Mouse (Mus musculus) frontal cortex, postnatal 25 days (tissue): Measurements from ENCODE around the gene Slc7a1.
A peak's percentile ranks its signal among the peaks of the same experiment; 100 is the strongest.

Source experiments
- DNase-seq, 2 experiments: peaks; one replicate each; pipeline ENCODE4 v3.0.0; 2022; ENCODE audit warnings: low spot score in 2 of 2

Slc7a1 gene

GRCm38 (mm10) chr5:148399660-148400443, at the start of gene Slc7a1:
TSS of gene Slc7a1 (minus strand) at chr5:148399904.
- DNase-seq: peak; percentile 69 to 77

DNA sequence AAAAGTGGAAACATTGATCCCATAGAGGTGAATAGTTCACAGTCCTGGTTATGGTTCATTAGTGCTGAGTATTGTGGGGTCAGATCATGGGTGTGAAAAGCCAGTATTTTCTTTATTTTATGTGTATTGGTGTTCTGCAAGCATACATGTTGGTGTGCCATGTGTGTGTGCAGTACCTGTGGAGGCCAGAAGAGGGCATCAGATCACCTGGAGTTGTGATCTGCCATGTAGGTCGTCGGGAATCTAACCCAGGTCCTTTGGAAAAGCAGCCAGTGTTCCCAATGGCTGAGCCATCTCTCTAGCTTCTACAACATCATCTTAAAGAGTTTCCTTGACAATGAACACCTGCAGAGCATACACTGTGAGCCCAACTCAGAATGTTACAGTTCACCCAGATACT, 45.3 kb upstream of the Slc7a1 start:
- no peak for DNase-seq

DNA sequence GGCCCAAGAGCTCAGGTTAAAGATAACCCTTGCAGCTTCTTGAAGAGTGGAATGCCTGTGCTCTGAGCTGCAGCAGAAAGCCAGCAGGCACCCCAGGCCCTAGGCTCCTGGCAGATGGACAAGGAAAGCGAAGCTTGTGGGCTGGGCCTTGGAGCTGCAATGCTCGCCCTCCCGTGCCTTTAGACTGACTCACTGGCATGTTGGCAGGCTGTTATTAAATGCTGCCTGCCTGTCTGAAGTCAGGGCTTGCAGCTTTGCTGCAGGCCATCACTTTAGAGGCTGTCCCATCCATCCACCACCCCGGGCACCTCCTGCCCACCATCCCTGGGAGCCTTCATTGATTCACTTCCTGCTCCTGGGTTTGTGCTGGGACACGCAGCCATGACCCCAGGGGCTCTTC, 44.0 kb upstream of the Slc7a1 start:
- DNase-seq: no peak

DNA sequence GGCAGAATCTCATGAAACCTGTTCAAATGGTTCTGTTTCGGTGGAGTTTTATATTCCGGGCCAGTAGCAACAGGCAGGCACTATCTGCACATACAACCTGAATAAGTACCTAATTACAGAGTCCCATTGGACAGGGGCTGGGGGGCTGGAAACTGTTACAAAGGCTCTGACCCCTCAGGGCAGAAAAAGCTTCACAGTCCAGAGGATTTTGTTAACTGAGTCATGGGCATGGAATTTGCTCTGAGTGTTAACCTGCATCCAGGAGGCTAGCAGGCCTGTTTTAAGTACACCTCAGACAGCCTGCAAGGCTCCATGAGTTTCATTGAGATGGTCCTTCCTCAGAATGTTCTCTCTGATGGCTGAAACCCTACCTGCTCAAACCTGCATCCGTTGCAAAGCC, 36.0 kb upstream of the Slc7a1 start:
- no peak for DNase-seq

DNA sequence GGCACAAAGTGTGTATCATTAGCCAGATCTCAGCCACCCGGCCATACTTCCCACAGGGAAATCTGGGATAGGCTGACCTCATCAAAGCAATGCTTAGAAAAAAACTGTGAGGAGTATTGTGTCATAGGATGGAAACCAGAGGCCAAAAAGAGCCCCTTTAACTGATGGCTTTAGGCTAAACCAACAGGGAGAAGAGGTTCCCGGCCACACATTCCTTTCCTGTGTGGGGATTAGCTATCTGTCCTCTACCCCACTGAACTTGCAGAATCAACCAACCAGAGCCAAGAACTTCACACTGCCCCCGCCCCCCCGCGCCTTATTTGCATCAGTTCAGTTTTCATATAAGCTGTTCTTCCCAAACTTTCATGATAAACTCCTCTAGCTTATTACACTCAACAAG, 32.4 kb upstream of the Slc7a1 start:
- no peak for DNase-seq

DNA sequence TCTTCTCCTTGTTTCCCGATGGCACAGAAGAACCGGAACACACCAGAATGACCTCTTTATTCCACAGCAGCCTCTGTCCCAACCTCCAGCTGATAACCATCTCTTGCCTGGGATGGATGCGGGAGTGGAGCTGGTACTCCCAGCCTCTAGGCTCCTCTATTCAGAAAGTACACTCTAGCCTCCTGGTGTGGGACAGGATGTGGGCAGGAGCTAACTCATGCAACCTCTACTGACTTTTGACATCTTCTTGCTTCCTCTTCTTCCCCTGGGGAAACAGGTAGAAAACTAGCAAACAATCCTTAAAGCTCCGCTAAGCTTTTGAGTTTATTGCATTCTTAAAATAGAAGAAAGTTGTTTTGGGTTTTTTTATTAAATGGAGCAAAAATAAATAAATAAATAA, 29.1 kb upstream of the Slc7a1 start:
- DNase-seq: no peak

DNA sequence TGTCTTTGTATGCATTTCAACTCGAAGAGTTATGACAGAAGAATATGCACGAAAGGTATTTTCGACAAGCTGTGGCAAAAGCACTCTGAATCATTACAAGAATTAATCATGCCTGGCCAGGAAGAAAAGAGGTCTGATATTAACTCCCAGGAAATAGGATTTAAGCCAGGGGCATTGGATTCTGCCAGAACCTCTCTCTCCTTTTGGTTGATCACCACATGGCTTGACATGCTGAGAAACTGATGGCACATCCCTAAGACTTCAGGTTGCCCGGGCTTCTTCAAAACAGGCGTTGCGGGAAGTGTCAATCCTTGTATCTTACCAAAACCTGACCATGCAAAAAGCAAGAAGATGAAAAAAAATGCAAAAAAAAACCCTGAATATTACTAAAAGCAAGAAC, 25.4 kb upstream of the Slc7a1 start:
- DNase-seq: no peak

- DNase-seq: no peak
These were observed 21.6 kb upstream of the Slc7a1 start for GRCm38 (mm10) chr5:148421326-148421725.

GRCm38 (mm10) chr5:148419112-148419526, 19.4 kb upstream of the Slc7a1 start:
- DNase-seq: no peak

DNA sequence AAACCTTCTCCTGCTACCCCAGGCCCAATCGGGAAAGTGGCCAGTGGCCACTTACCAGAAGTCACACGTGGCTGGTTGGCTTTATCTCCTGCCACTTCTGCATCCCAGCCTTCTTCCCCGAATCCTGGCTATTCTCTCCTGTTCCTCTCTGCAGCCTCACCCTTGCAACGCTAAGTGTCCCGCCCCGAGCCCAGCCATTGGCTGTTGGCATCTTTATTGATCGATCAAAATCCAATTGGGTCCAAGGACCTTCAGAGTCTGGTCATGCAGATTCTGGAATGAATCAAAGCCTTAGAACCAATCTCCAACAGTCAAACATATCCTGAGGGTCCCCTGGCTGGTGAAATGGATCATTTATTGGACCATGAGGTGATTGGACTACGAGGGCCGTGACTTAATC, 18.7 kb upstream of the Slc7a1 start:
- no peak for DNase-seq

DNA sequence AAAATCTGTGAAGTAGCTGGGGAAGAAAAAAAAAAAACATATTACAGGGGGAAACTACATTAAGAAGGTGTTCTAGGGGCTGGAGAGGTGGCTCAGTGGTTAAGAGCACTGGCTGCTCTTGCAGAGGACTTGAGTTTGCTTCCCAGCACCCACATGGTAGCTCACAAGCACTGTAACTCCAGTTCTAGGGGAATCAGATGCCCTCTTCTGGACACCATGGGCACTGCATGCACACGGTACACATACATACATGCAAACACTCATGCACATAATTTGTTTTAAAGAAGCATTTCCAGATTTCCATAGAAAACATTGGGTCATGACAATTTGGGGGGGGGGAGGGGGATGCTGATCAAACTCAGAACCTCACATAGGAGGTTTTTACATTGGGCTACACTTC, 18.1 kb upstream of the Slc7a1 start:
- no peak for DNase-seq

DNA sequence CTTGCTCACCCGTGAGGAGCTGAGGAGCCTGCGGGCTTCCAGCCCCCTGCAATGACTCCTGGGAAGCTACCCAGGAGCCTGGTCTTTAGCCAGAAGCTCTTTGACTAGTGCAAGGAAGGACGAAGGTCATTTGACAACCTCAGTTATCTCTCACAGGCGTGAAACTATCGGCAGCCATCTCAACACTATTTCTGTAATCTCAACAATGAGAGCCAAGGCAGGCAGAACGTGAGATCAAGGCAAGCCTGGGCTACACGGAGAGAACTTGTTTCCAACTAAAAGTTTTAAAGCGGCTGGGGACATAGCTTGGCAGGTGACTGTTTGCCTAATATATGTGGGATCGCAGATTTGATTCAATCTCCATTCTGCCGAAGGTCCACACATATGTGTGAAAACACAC, 16.8 kb upstream of the Slc7a1 start:
- DNase-seq: no peak

- no peak for DNase-seq
These were observed 14.5 kb upstream of the Slc7a1 start for GRCm38 (mm10) chr5:148414233-148414632.

- DNase-seq: no peak
These were observed 12.8 kb upstream of the Slc7a1 start for GRCm38 (mm10) chr5:148412504-148412903.

DNA sequence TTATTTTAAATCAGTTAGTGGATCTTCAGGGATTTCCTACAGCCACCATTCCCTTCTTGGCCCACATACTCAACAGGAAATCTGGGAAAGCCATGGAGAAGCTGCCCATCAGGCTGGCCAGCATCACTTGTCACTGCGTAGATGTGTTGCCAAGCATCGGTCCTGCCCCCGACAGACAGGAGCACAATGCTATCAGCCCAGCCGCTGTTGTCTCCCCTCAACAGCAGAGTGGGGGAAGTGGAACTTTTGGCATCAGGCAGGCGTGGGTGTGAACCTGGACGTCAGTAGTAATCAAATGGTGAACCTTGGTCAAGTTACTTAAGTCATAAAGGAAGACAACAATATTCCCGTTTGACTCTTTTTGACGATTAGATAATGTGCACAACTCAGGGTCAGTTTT, 9.8 kb upstream of the Slc7a1 start:
- DNase-seq: no peak

GRCm38 (mm10) chr5:148406913-148407312, 7.2 kb upstream of the Slc7a1 start:
- no peak for DNase-seq

- DNase-seq: no peak
These were observed 4.8 kb upstream of the Slc7a1 start for GRCm38 (mm10) chr5:148404548-148404947.

DNA sequence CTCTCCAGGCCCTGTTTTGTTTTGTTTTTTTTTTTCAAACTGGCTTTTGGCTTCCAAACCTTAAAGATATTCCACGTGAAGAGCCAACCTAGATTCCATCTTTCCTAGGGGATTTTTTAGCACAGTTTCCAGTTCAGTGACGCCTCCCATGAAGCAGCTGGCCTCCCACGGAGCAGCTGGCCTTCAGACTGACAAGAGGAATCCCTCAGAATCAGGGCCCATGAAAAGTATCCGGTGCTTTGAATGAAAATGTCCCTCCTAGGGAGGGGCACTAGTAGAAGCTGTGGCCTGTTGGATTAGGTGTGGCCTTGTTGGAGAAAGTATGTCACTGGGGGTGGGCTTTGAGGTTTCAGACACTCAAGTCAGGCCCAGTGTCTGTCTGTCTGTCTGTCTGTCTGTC, 2.9 kb upstream of the Slc7a1 start:
- no peak for DNase-seq

- peak in 1 of 2 experiments; percentile 32 for DNase-seq
These were observed 691 bp downstream of the Slc7a1 start for GRCm38 (mm10) chr5:148398766-148399659.

DNA sequence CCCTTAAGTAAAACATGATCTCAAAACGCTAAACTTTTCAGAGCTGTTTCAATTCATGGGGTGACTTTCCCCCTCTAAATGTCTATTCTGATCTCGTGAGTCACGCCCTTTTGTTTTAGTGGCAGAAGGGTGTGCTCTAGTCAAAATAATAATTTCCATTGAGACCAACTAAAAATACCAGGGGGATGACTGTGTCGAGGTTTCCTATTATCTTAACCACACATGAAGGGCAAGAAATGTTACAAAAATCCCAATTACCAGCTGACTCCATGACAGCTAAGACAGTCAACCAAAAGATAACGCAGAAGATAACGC, 1.3 kb downstream of the Slc7a1 start:
- no peak for DNase-seq

- DNase-seq: no peak
These were observed 1.8 kb downstream of the Slc7a1 start for GRCm38 (mm10) chr5:148397911-148398310.

DNA sequence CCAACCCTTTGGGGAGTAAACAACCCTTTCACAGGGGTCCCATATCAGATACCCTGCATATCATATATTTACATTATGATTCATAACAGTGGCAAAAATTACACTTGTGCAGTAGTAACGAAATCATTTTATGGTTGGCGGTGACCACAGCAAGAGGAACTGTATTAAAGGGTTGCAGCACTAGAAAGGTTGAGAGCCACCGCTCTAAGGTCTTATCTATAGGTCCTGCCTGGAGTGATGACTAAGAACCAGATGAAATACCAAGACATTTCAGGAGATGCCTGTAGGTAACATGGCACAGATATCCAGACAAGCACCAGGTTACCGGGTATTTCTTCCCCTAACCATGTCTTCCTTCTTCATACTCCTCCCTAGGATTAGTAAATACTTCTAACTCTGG, 2.3 kb downstream of the Slc7a1 start:
- DNase-seq: no peak

DNA sequence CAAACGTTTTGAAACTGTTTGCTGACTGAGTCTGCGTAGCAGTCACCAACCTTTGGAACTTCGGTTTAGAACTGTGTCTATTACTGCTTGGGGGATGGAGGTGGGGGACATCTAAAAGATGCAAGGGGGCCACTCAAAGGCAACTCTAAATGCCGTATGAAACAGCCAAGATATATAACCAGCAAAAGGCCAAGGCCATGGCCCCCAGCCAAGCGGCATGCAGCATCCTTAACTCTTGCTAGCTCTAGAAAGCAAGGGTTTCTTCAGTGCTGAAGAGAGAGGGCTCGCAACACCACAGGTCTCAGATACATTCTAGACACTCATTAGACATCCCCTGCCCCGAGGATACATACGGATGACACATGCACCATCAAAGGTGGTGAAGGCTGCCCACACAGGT, 6.4 kb downstream of the Slc7a1 start:
- DNase-seq: no peak
